Mouse (Mus musculus) erythroblast, embryonic 14.5 days (primary cell): ENCODE measurements around the gene Psmd4.

Experiments used
- GATA1 ChIP-seq: IDR thresholded peaks from 2 replicates; pipeline ENCODE4 v1.6.1; 2012; ENCODE audit warnings: low read length, inconsistent platforms, mixed read lengths
- TAL1 ChIP-seq: IDR thresholded peaks from 3 replicates; pipeline ENCODE4 v1.6.1; 2012; ENCODE audit warnings: low read length, inconsistent platforms, mixed read lengths

DNA sequence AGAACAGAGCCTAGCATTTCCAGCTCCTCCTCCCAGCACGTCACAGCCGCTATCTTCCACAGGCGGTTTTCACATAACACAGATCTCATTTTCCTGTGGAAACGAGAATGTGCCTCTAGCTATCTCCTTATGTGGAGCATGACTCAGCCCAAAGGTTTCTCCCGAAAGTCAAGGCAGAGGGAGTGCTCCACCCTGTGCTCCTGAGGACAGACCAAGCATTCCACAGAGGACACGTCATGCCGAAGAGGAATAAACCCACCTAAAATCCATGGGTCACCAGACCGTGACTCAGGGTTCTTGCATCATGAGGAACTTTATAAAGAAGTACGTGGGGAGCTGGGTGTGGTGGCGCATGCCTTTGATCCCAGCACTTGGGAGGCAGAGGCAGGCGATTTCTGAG lies 24.2 kb upstream of the Psmd4 start:
- TF ChIP-seq TAL1 (no peak), GATA1 (no peak)
